Mouse (Mus musculus) hindbrain, embryonic 15.5 days (tissue): ENCODE measurements around the gene Rras. TPM values are rescaled to one million over a fixed set of nuclear protein-coding genes. Genes with fewer than 3 reads are reported as not detected.

ENCODE experiments used
- ATAC-seq: fragments of 200-750 bp; cut with Nextera tagmentation; 2 replicates; pipeline ENCODE4 v1.8.0; 2017; ENCODE audit warnings: low read depth, moderate number of reproducible peaks, moderate TSS enrichment; ENCODE audit not compliant: low FRiP score
- H3K27ac ChIP-seq: fragments of 300-500 bp; sonication (generic); replicated peaks from 2 replicates; pipeline ENCODE4 v1.5.1; 2015; ENCODE audit warnings: mild to moderate bottlenecking, inconsistent platforms
- H3K27me3 ChIP-seq: fragments of 300-500 bp; sonication (generic); 2 replicates; pipeline ENCODE4 v1.6.1; 2015; ENCODE audit warnings: control low read depth, inconsistent platforms
- H3K36me3 ChIP-seq: fragments of 300-500 bp; sonication (generic); 2 replicates; pipeline ENCODE4 v1.6.1; 2015; ENCODE audit warnings: control low read depth, inconsistent platforms
- H3K4me1 ChIP-seq: fragments of 300-500 bp; sonication (generic); replicated peaks from 2 replicates; pipeline ENCODE4 v1.6.1; 2015; ENCODE audit warnings: control low read depth, inconsistent platforms
- H3K4me2 ChIP-seq: fragments of 300-500 bp; sonication (generic); 2 replicates; pipeline ENCODE4 v1.6.1; 2015; ENCODE audit warnings: moderate library complexity, mild to moderate bottlenecking, inconsistent platforms
- H3K4me3 ChIP-seq: fragments of 300-500 bp; sonication (generic); 2 replicates; pipeline ENCODE4 v1.5.1; 2015; ENCODE audit warnings: mild to moderate bottlenecking, inconsistent platforms
- H3K9ac ChIP-seq: fragments of 300-500 bp; sonication (generic); 2 replicates; pipeline ENCODE4 v1.6.1; 2015; ENCODE audit warnings: inconsistent platforms
- H3K9me3 ChIP-seq: fragments of 300-500 bp; sonication (generic); 2 replicates; pipeline ENCODE4 v1.6.1; 2016; ENCODE audit warnings: control low read depth, inconsistent platforms
- WGBS: fragments of 180-500 bp; shearing (Covaris S2); methylation state at CpG from one replicate; pipeline ENCODE4 v1.1.7; 2015; 5-methylcytosine and 5-hydroxymethylcytosine counted together
- microRNA-seq: library from miRNA; unstranded; fragments of <30 nt; microRNA quantifications from one replicate; pipeline ENCODE4, GENCODE M21; 2016
- polyA plus RNA-seq: library from polyadenylated mRNA; unstranded; fragments of >200 nt; fragmentation: Nextera tagmentation; extraction: Ambion mirVana; gene quantifications from 2 replicates; pipeline ENCODE4 v1.2.1, GENCODE M21; 2015

Rras gene
- polyA plus RNA-seq, 1 experiment from 2014 or later, result 16.0 TPM

DNA sequence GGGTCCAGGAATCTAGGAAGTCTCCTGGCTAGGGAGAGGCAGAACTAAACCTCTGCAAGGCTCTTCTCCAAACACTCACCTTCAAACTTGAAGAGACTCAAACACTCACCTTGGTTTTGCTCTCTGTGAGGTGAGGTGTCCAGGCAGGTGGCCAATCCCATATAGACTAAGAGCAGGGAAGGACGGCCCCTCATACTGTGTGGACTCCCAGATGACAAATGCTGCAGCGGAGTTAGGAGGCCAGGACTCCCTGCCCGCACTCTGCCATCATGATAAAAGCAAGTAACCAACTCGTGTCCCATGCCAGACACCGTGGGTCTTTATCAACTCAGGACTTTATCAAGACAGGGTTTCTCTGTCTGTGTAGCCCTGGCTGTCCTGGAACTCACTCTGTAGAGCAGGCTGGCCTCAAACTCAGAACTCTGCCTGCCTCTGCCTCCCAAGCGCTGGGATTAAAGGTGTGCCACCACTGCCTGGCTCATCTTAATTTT, 42.9 kb downstream of the Rras start:
- no peak for ATAC-seq
- Histone ChIP-seq H3K4me3 (no peak overlapping the region), H3K4me1 (peaks cover 33% of the 10 kb centered on the region), H3K9me3 (no peaks in the 10 kb centered on the region), H3K27me3 (no peaks in the 10 kb centered on the region), H3K9ac (no peak overlapping the region), H3K36me3 (no peaks in the 10 kb centered on the region), H3K4me2 (no peak overlapping the region), H3K27ac (no peak overlapping the region)
- 91% methylated on average over 6 of the region's 6 CpGs for WGBS

DNA sequence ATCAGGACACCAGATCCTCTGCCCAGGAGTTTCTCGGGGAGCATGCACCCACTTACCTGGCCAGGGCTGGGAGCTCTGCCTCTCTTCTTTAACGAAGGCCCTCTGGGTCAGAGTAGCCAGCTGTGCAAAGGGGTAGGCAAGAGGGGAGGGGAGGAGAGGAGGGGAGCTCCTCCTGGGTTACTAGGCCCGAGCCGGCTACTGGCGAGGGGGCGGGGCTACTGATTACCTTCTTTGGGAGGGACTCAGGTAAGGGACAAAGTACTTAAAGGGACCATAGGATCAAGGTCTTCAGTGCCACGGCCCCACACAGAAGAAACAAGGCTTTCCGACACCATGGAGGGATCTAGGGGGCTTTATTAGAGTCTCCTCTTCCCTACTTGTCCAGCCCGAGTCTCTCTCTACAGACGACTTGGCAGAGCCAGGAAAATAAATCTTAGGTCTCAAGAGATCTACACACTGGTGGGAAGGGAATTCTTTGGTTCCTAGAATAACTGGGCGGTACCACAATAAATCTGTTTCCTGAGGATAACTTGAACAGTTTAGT, 43.8 kb downstream of the Rras start:
- Histone ChIP-seq H3K9me3 (no peaks in the 10 kb centered on the region), H3K36me3 (no peaks in the 10 kb centered on the region), H3K4me1 (peaks cover 33% of the 10 kb centered on the region), H3K4me3 (peak overlapping the region; percentile 84), H3K4me2 (peak overlapping the region; percentile 64), H3K27me3 (no peaks in the 10 kb centered on the region), H3K9ac (no peak overlapping the region; the same call in 1 of the 2 replicates), H3K27ac (peak overlapping the region; percentile 99; the same call in 1 of the 2 replicates)
- WGBS, result 17% methylated on average over 11 of the region's 11 CpGs
- ATAC-seq, result no peak

DNA sequence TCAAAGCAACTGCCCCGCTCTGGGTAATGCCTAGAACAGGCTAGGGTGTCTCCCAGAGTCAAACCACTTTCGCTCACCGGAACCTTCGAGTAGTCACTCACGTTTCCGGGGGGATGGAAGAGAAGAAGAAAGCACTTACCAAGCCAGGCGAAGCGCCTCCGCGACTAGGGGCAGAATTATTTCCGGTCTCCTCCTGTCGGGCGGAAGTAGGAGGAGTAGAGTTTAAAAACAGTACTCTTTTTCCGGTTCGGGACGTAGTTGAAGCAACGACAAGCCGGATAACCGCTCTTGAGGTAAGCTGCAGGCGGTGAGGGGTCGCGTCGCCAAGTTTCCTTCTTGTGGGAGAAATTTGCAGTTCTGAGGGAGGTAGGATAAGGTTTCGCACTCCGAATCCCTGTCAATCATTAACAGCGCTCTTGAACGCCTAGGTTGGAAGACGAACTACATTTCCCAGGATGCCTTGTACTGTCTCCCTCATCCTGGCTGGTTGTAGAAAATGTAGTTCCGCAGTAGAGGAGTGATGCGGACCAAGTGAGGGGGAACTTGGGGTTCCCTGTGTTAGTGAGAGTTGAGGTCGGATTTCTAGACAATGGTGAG, 44.6 kb downstream of the Rras start, which contains the start of the genes Nosip and Prrg2:
Gene Nosip, plus strand, starts transcription at position 191 of the 597 bp plus-strand sequence.
Gene Prrg2, minus strand, starts transcription at position 439 of the 597 bp plus-strand sequence.
- Histone ChIP-seq H3K9ac (peak within 1 kb of the TSS; percentile 71), H3K27me3 (no peaks in the 10 kb centered on the region), H3K9me3 (no peaks in the 10 kb centered on the region), H3K27ac (peak within 1 kb of the TSS; percentile 99), H3K4me3 (peak within 1 kb of the TSS; percentile 84), H3K4me1 (peaks cover 33% of the 10 kb centered on the region), H3K36me3 (no peaks in the 10 kb centered on the region), H3K4me2 (peak within 1 kb of the TSS; percentile 64)
- ATAC-seq, result peak; percentile 88
- 0% methylated on average over 31 of the region's 31 CpGs for WGBS

DNA sequence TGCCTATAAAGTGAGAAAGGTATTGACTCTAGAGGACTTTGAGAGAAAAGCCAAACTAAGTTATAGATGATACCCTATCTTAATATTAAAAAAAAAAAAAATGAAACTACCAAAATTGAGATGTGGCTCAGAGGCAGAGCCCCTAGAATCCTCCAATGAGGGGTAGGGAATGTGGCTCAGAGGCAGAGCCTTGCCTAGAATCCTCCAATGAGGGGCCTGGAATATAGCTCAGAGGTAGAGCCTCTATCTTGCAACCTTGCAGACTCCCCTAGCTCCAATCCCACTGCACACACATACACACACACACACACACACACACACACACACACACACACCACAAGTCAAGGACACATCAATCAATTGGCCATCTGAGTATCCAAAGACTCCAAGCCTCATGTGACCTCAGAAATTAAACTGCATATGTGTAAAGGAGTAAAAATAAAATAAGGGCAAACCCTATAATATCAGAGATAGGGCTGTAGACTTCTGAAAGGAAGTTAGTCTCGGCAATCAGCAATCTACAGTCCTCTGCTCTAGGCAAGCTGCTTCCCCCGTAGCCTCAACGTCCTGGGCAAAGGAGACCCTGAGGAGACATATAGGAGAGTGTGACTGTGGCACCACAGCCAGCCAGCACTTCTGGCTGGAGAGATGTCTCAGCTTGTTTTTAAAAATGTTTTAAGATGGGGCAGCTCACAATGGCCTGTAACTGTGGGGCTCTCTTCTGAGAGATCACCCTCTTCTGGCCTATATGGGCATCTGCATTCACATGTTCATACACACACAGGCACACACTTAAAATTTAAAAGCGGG, 49.6 kb downstream of the Rras start:
- H3K27ac ChIP-seq, result no peak overlapping the region
- ATAC-seq, result no peak
- H3K27me3 ChIP-seq, result no peaks in the 10 kb centered on the region
- no peak overlapping the region for H3K4me2 ChIP-seq
- no peaks in the 10 kb centered on the region for H3K36me3 ChIP-seq
- peaks cover 8% of the 10 kb centered on the region for H3K4me1 ChIP-seq
- H3K4me3 ChIP-seq, result no peak overlapping the region
- no peak overlapping the region for H3K9ac ChIP-seq
- H3K9me3 ChIP-seq, result no peaks in the 10 kb centered on the region
- WGBS, result 82% methylated on average over 4 of the region's 4 CpGs

DNA sequence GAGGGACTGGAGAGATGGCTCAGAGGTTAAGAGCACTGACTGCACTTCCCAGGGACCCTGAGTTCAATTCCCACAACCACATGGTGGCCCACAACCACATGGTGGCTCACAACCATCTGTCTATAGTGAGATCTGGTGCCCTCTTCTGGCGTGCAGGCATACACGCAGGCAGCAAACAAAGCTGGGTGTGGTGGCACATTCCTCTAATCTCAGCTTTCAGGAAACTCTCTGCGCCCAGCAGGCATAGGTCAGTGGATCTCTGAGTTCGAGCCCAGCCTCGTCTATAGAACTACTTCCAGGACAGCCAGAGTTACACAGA, 50.2 kb downstream of the Rras start:
- H3K4me2 ChIP-seq, result no peak overlapping the region
- H3K9me3 ChIP-seq, result no peaks in the 10 kb centered on the region
- no peak for ATAC-seq
- no peak overlapping the region for H3K4me3 ChIP-seq
- no peaks in the 10 kb centered on the region for H3K27me3 ChIP-seq
- H3K9ac ChIP-seq, result no peak overlapping the region
- H3K4me1 ChIP-seq, result peaks cover 7% of the 10 kb centered on the region
- H3K36me3 ChIP-seq, result no peaks in the 10 kb centered on the region
- no peak overlapping the region for H3K27ac ChIP-seq
- 29% methylated on average over 5 of the region's 5 CpGs for WGBS

DNA sequence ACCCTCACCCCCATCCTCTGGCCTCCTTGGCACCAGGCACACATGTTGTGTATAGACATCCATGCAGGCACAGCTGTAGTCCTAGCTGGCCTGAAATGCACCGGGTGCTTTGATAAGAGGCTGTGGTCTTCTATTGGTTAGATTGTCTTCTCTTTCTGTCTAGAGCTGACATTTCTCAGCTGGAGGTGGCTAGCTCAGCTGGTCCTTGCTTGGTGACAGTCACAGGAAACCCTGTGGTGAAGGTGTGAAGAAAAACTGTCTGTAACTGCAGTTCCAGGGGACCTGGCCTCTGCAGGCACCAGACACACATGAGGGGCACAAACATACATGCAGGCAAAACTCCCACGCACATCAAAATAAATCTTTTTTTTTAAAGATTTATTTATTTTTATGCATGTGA, 51.9 kb downstream of the Rras start:
- no peak overlapping the region for H3K4me2 ChIP-seq
- ATAC-seq, result no peak
- WGBS, result 97% methylated on average over 2 of the region's 2 CpGs

More for the DNA sequence above, 51.9 kb downstream of the Rras start:
- Histone ChIP-seq H3K4me3 (no peak overlapping the region), H3K27ac (no peak overlapping the region), H3K4me1 (no peaks in the 10 kb centered on the region), H3K9ac (no peak overlapping the region), H3K36me3 (0 out of 2 replicates have a peak, but pooled peaks cover under 1% of the 10 kb centered on the region), H3K27me3 (no peaks in the 10 kb centered on the region), H3K9me3 (no peaks in the 10 kb centered on the region)

Small RNA genes lying within 50 kb of the gene (microRNA-seq; reads per million reads assigned to microRNA genes)
- gene Mir7054, result not detected

Other genes starting within 250 kb of the Rras start
- gene Nup62, start 201.9 kb upstream of the Rras start, polyA plus RNA-seq, result 45.8 and 49.5 TPM in 2 replicates
- gene Il4i1, start 201.6 kb upstream of the Rras start, polyA plus RNA-seq, result 1.0 and 1.3 TPM in 2 replicates
- gene Atf5, start 201.3 kb upstream of the Rras start, polyA plus RNA-seq, result 3.9 and 4.0 TPM in 2 replicates
- gene Akt1s1, start 169.0 kb upstream of the Rras start, polyA plus RNA-seq, result 90.1 and 99.1 TPM in 2 replicates
- 109 and 118 TPM in 2 replicates for gene Tbc1d17, start 168.9 kb upstream of the Rras start, polyA plus RNA-seq
- gene Pnkp, start 160.8 kb upstream of the Rras start, polyA plus RNA-seq, result 29.1 and 30.6 TPM in 2 replicates
- gene Ptov1, start 148.2 kb upstream of the Rras start, polyA plus RNA-seq, result 460 and 518 TPM in 2 replicates
- gene Med25, start 125.2 kb upstream of the Rras start, polyA plus RNA-seq, result 145 and 164 TPM in 2 replicates
- gene Fuz, start 121.9 kb upstream of the Rras start, polyA plus RNA-seq, result 20.1 and 20.8 TPM in 2 replicates
- gene Ap2a1, start 88.5 kb upstream of the Rras start, polyA plus RNA-seq, result 130 and 132 TPM in 2 replicates
- gene Tsks, start 74.8 kb upstream of the Rras start, polyA plus RNA-seq, result 0.10 and 0.14 TPM in 2 replicates
- 56.1 and 58.1 TPM in 2 replicates for gene Cpt1c, start 43.1 kb upstream of the Rras start, polyA plus RNA-seq
- gene Prmt1, start 31.4 kb upstream of the Rras start, polyA plus RNA-seq, result 584 and 590 TPM in 2 replicates
- 57.4 and 58.1 TPM in 2 replicates for gene Irf3, start 20.3 kb upstream of the Rras start, polyA plus RNA-seq
- gene Bcl2l12, start 19.2 kb upstream of the Rras start, polyA plus RNA-seq, result 12.8 and 13.3 TPM in 2 replicates
- gene Scaf1, start 1.6 kb upstream of the Rras start, polyA plus RNA-seq, result 49.8 and 56.5 TPM in 2 replicates
- gene Prr12, start 34.9 kb downstream of the Rras start, polyA plus RNA-seq, result 14.6 and 15.3 TPM in 2 replicates
- gene Nosip, start 44.5 kb downstream of the Rras start, polyA plus RNA-seq, result 63.9 and 69.8 TPM in 2 replicates
- gene Prrg2, start 44.7 kb downstream of the Rras start, polyA plus RNA-seq, result 13.6 and 16.3 TPM in 2 replicates
- 71.7 and 88.1 TPM in 2 replicates for gene Rcn3, start 74.3 kb downstream of the Rras start, polyA plus RNA-seq
- gene Fcgrt, start 85.9 kb downstream of the Rras start, polyA plus RNA-seq, result 33.9 and 36.9 TPM in 2 replicates
- gene Rps11, start 106.5 kb downstream of the Rras start, polyA plus RNA-seq, result 762 and 841 TPM in 2 replicates
- gene Rpl13a, start 110.8 kb downstream of the Rras start, polyA plus RNA-seq, result 624 and 661 TPM in 2 replicates
- not detected in 2 replicates for gene Gm45713, start 118.3 kb downstream of the Rras start, polyA plus RNA-seq
- 2.0 and 2.7 TPM in 2 replicates for gene Flt3l, start 118.5 kb downstream of the Rras start, polyA plus RNA-seq
- gene Pih1d1, start 136.3 kb downstream of the Rras start, polyA plus RNA-seq, result 92.4 and 98.8 TPM in 2 replicates
- gene Aldh16a1, start 136.6 kb downstream of the Rras start, polyA plus RNA-seq, result 20.8 and 21.9 TPM in 2 replicates
- gene Slc17a7, start 146.0 kb downstream of the Rras start, polyA plus RNA-seq, result 0.71 and 1.5 TPM in 2 replicates
- not detected in 2 replicates for gene Gfy, start 161.6 kb downstream of the Rras start, polyA plus RNA-seq
- 0.71 and 3.2 TPM in 2 replicates for gene Pth2, start 163.0 kb downstream of the Rras start, polyA plus RNA-seq
- 0.57 and 0.77 TPM in 2 replicates for gene Ccdc155, start 186.9 kb downstream of the Rras start, polyA plus RNA-seq
- 10.8 and 11.9 TPM in 2 replicates for gene Dkkl1, start 194.2 kb downstream of the Rras start, polyA plus RNA-seq
- gene Tead2, start 197.8 kb downstream of the Rras start, polyA plus RNA-seq, result 54.2 and 69.9 TPM in 2 replicates
- 1.4 and 1.7 TPM in 2 replicates for gene Cd37, start 221.2 kb downstream of the Rras start, polyA plus RNA-seq
- gene Slc6a16, start 223.1 kb downstream of the Rras start, polyA plus RNA-seq, result 0.62 and 1.3 TPM in 2 replicates